Mouse (Mus musculus): ENCODE data around the gene Higd2a.
"Not testable (repeated sequence)": the region's sequence is repeated elsewhere in the genome, so short reads cannot be mapped to it uniquely, and the experiment has no call there.

GRCm38 (mm10) chr13:54613141-54613540 lies 23.1 kb downstream of the Higd2a start:
- TF ChIP-seq CTCF (IDR thresholded peaks at IDR 0.05; ENCODE audit: insufficient read depth, low read length); POLR2A (IDR thresholded peaks at IDR 0.05; ENCODE audit: borderline replicate concordance, extremely low read depth, low read depth, low read length): not testable (repeated sequence)

Measured in lung, adult 2 months (tissue).